Mouse (Mus musculus) bone marrow macrophage, adult 2 months (primary cell): ENCODE measurements at regions not wholly inside any gene's neighbourhood (a gene's known extent, or its start where the extent isn't known, plus 50 kb on each side); places are given as distances from the start of the nearest gene placed in this dataset.

ENCODE experiments used
- CTCF ChIP-seq: IDR thresholded peaks from 2 replicates; pipeline ENCODE4 v1.5.1; 2012; ENCODE audit warnings: low read depth, mild to moderate bottlenecking, low read length, moderate library complexity
- POLR2A ChIP-seq: IDR thresholded peaks from 2 replicates; pipeline ENCODE4 v1.6.1; 2012; ENCODE audit warnings: mild to moderate bottlenecking, low read depth, low read length, borderline replicate concordance

DNA sequence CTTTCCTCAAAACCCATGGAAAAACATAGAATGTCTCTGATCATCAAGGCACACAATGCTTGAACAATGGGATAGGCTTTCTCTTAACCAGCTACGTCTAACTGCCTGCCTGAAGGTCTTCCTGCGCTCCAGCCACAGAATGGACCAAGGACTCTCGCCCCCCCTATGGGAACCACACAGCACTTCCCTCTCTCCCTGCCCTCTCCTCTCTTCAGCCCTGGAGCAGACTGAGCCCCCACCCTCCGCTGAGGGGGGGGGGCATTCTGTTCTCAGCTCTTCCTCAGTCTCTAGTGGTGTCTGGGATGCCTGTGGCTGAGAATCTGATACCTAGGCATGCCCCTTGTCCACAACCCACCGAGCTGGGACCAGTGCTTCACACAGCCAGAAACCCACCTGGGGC, 222.3 kb upstream of the Cntn5 start:
- TF ChIP-seq CTCF = no peak
- no peak for TF ChIP-seq POLR2A
